Mouse (Mus musculus) spleen, adult 2 months (tissue): ENCODE measurements around the gene 1700088E04Rik. TPM values are rescaled to one million over a fixed set of nuclear protein-coding genes. Genes with fewer than 3 reads are reported as not detected.

Experiments used
- DNase-seq, 2 experiments: peaks; one replicate each; pipeline versions ENCODE4 v3.0.0 to v3.0.0-alpha.2; 2012 to 2021; ENCODE audit warnings: low spot score in 2 of 2, low read depth in 1 of 2
- H3K27ac ChIP-seq: fragments of 200-500 bp; 2 replicates; pipeline ENCODE4 v1.5.1; 2012; ENCODE audit warnings: low read length, inconsistent platforms; ENCODE audit not compliant: insufficient read depth
- H3K27me3 ChIP-seq: fragments of 200-500 bp; 2 replicates; pipeline ENCODE4 v1.6.1; 2012; ENCODE audit warnings: mild to moderate bottlenecking, moderate library complexity, low read length, inconsistent platforms; ENCODE audit not compliant: control insufficient read depth, insufficient read depth
- H3K36me3 ChIP-seq: fragments of 200-500 bp; 2 replicates; pipeline ENCODE4 v1.6.1; 2012; ENCODE audit warnings: mild to moderate bottlenecking, low read length, inconsistent platforms; ENCODE audit not compliant: control insufficient read depth, insufficient read depth
- H3K4me1 ChIP-seq: fragments of 200-500 bp; 2 replicates; pipeline ENCODE4 v1.6.1; 2011; ENCODE audit warnings: inconsistent platforms; ENCODE audit not compliant: control insufficient read depth, insufficient read depth, insufficient read length
- H3K4me3 ChIP-seq: fragments of 200-500 bp; 2 replicates; pipeline ENCODE4 v1.5.1; 2011; ENCODE audit warnings: mild to moderate bottlenecking, inconsistent platforms; ENCODE audit not compliant: insufficient read depth, insufficient read length; ENCODE audit errors: extremely low read depth
- CTCF ChIP-seq: fragments of 200-500 bp; IDR thresholded peaks from 2 replicates; pipeline ENCODE4 v1.5.1; 2011; ENCODE audit warnings: mild to moderate bottlenecking, inconsistent platforms; ENCODE audit not compliant: insufficient read depth, insufficient read length, insufficient replicate concordance; ENCODE audit errors: extremely low read depth
- POLR2A ChIP-seq: fragments of 200-500 bp; IDR thresholded peaks from 2 replicates; pipeline ENCODE4 v1.6.1; 2011; ENCODE audit warnings: low read depth, low read length, inconsistent platforms
- WGBS: fragments of 180-500 bp; shearing (Covaris S2); methylation state at CpG from one replicate; pipeline ENCODE4 v1.1.7; 2018; 5-methylcytosine and 5-hydroxymethylcytosine counted together
- polyA plus RNA-seq: library from polyadenylated mRNA; depleted of rRNA; stranded (reverse); fragments of >200 nt; gene quantifications from 2 replicates; pipeline ENCODE4 v1.2.3, GENCODE M21; 2012

Gene 1700088E04Rik
- polyA plus RNA-seq, 1 experiment: 0.53 TPM

- Histone ChIP-seq H3K4me3 (no peak overlapping the region), H3K27ac (no peak overlapping the region), H3K27me3 (no peaks in the 10 kb centered on the region), H3K4me1 (no peaks in the 10 kb centered on the region), H3K36me3 (no peaks in the 10 kb centered on the region)
- DNase-seq: no peak
- no peak for TF ChIP-seq CTCF
- no peak for TF ChIP-seq POLR2A
Measured at GRCm38 (mm10) chr15:79101531-79101930, 39.5 kb downstream of the 1700088E04Rik start.

DNA sequence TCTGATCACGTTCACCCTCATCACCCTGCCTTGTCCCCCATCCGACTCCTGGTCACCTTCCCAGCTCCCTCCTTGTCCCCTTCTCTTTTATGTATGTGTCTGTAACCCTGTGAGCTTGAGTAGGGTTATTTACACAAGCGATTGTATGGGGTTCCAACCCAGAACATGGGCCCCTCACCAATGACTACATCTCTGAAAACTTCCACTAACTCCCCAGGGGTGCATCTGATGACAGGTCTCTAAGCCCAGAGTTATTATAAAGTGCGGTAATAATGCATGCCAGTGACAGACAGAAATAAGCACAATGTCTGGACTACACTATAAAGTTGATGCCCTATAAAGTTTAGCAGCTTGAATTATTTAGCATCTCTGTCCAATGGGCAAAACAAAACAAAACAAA lies 40.7 kb downstream of the 1700088E04Rik start:
- WGBS: 85% methylated on average over 4 of the region's 4 CpGs
- Histone ChIP-seq H3K27me3 (no peaks in the 10 kb centered on the region), H3K36me3 (peaks cover 2% of the 10 kb centered on the region; the same call in 1 of the 2 replicates), H3K27ac (no peak overlapping the region), H3K4me1 (no peaks in the 10 kb centered on the region), H3K4me3 (no peak overlapping the region)
- TF ChIP-seq POLR2A (no peak), CTCF (no peak)
- no peak for DNase-seq

DNA sequence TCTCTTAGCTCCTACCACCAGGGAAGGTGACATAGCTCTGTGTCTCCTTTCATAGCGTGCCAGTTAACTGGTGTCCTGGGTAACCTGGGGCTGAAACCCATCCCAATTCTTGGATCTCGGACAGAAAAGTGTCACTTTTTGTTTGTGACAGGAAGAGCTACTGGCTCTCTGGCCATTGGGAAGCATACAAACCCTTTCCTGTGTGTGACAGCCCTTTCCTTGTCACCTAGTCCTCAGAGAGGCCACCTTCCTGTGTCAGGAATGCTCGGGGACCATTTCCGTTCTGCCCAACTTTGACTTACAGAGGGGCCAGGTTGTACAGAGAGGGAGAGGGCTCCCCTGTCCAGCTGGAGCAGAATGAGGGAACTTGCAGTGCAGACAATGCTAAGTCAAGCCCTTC lies 41.6 kb downstream of the 1700088E04Rik start:
- WGBS: 76% methylated on average over 4 of the region's 4 CpGs
- no peak for DNase-seq
- Histone ChIP-seq H3K4me1 (no peaks in the 10 kb centered on the region), H3K4me3 (no peak overlapping the region), H3K27ac (no peak overlapping the region), H3K27me3 (no peaks in the 10 kb centered on the region), H3K36me3 (peaks cover 5% of the 10 kb centered on the region; the same call in 1 of the 2 replicates)
- no peak for TF ChIP-seq POLR2A
- TF ChIP-seq CTCF: no peak

DNA sequence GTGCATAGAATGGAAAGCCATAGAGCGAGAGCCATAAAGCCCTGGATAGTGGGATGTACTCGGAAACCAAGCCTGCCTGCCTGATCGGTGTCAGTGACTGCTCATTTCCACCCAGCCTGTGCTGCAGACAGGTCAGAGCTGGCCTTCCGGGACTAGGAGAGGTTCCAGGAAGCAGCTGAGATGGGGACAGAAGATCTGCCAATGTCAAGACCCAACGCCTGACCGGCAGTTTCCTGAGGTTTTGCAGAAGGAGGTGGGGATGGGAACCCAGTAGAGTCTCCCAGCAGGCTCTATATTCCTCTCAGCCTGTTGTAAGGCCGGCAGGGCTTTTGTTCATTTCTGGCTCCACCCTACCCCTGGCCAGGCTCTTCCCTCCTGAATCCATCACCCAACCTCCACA lies 42.2 kb downstream of the 1700088E04Rik start:
- WGBS: 36% methylated on average over 7 of the region's 7 CpGs
- Histone ChIP-seq H3K36me3 (peaks cover 10% of the 10 kb centered on the region), H3K27ac (no peak overlapping the region), H3K4me1 (no peaks in the 10 kb centered on the region), H3K27me3 (no peaks in the 10 kb centered on the region), H3K4me3 (no peak overlapping the region)
- no peak for DNase-seq
- no peak for TF ChIP-seq POLR2A
- no peak for TF ChIP-seq CTCF

DNA sequence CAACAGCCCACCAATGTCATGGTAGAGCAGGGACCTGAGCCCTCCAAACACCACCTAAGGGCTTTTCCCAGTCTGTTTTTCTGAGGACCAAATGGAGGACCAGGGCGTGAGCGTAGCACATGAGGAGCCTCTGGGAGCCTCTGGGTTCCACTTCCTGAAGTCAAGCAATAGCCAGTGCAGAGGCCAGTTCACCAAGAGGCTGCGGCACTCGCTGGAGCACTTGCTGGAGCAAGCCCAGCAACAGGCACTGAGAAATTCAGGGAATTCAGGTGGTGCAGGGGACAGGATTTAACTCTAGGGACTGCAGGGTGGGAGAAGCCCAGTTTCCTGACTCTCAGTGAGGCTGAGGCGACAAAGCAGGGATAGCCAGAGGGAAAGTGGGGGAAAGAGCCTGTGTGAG lies 42.8 kb downstream of the 1700088E04Rik start:
- H3K27me3 ChIP-seq: no peaks in the 10 kb centered on the region
- H3K4me3 ChIP-seq: no peak overlapping the region
- WGBS: 93% methylated on average over 5 of the region's 5 CpGs
- TF ChIP-seq CTCF: no peak
- TF ChIP-seq POLR2A: no peak
- no peak overlapping the region for H3K27ac ChIP-seq
- no peak for DNase-seq
- H3K36me3 ChIP-seq: peaks cover 15% of the 10 kb centered on the region
- no peaks in the 10 kb centered on the region for H3K4me1 ChIP-seq

DNA sequence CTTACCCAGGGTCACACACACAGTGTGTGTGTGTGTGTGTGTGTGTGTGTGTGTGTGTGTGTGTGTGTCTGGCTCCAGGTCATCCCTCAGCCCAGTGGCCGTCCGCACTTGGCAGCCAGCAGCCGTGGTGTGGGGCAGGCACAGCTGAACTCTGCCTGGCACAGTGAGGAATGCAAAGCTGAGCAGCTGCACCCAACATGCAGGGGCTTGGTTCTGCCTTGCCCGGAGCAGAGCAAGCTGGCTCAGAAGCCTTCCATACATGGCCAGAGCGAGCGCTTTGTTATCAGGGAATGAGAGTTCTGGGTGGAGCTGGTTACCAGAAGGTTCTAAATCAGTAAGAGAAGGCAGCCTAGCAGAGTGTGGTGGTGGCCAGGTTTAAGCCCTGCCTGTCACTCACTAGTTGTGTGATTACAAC lies 43.4 kb downstream of the 1700088E04Rik start:
- H3K4me1 ChIP-seq: no peaks in the 10 kb centered on the region
- peaks cover 17% of the 10 kb centered on the region for H3K36me3 ChIP-seq
- H3K27ac ChIP-seq: no peak overlapping the region
- H3K4me3 ChIP-seq: no peak overlapping the region
- 75% methylated on average over 6 of the region's 6 CpGs for WGBS
- TF ChIP-seq CTCF (no peak), POLR2A (no peak)
- H3K27me3 ChIP-seq: no peaks in the 10 kb centered on the region
- DNase-seq: no peak

DNA sequence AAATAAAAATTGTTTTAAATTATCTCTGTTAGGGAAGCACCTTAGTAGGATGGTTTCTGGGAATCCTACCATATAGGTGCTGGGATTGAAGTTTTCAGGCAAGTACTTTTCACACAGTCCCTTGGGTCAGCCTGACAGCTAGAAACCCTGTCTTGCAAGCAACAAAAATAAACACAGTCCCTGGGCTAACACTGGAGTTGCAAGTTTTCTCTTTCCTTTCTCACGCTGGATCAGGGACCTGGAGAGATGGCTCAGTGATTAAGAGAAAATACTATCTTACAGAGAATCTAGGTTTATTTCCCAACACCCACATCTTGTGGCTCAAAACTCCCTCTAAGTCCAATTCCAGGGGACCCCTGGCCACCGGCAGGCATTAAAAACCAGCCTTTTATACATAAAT lies 43.9 kb downstream of the 1700088E04Rik start:
- 72% methylated on average over 2 of the region's 2 CpGs for WGBS
- H3K36me3 ChIP-seq: peaks cover 21% of the 10 kb centered on the region
- H3K4me3 ChIP-seq: no peak overlapping the region
- TF ChIP-seq POLR2A: no peak
- no peak for TF ChIP-seq CTCF
- no peaks in the 10 kb centered on the region for H3K4me1 ChIP-seq
- no peak overlapping the region for H3K27ac ChIP-seq
- DNase-seq: no peak
- H3K27me3 ChIP-seq: no peaks in the 10 kb centered on the region

DNA sequence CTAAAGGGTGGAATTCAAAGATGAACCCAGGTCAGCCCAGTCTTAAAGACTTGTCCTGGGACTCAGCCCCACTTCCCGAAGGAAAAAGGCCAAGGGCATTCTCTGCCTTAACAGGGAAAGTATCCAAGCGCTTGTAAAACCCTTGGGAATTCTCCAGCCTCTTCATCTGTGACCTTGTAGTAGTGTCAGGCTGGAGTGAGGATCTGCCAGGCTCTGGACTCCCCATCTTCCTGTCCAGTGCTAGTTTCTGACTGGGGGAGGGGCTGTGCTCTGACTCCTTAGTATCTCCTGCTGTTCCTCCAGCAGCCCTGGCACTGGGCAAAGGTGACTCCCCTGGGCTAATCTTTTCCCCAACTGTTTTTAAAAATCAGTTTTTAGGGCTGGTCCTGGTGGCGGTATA lies 44.5 kb downstream of the 1700088E04Rik start:
- WGBS: 83% methylated on average over 3 of the region's 3 CpGs
- Histone ChIP-seq H3K4me1 (no peaks in the 10 kb centered on the region), H3K27me3 (no peaks in the 10 kb centered on the region), H3K27ac (no peak overlapping the region), H3K36me3 (peaks cover 23% of the 10 kb centered on the region), H3K4me3 (no peak overlapping the region)
- no peak for TF ChIP-seq POLR2A
- DNase-seq: no peak
